Mouse (Mus musculus) limb, embryonic 13.5 days (tissue): ENCODE results near the gene Mad1l1. TPM values are rescaled to one million over a fixed set of nuclear protein-coding genes. Genes with fewer than 3 reads are reported as not detected.

Source experiments
- polyA plus RNA-seq: library from polyadenylated mRNA; unstranded; fragments of >200 nt; fragmentation: Nextera tagmentation; extraction: Ambion mirVana; gene quantifications from 2 replicates; pipeline ENCODE4 v1.2.1, GENCODE M21; 2015

The Mad1l1 gene
- polyA plus RNA-seq, 1 experiment from 2014 or later: 52.6 TPM

Other genes starting within 250 kb of the Mad1l1 start
- 45.8 and 46.6 TPM in 2 replicates for gene Nudt1, start 104 bp upstream of the Mad1l1 start, polyA plus RNA-seq
- gene Mrm2, start 10.3 kb upstream of the Mad1l1 start, polyA plus RNA-seq: 23.2 and 24.1 TPM in 2 replicates
- 23.7 and 25.8 TPM in 2 replicates for gene Snx8, start 67.7 kb upstream of the Mad1l1 start, polyA plus RNA-seq
- 101 and 111 TPM in 2 replicates for gene Eif3b, start 97.8 kb upstream of the Mad1l1 start, polyA plus RNA-seq
- gene Gm4869, start 124.1 kb upstream of the Mad1l1 start, polyA plus RNA-seq: not detected in 2 replicates
- gene Chst12, start 184.0 kb upstream of the Mad1l1 start, polyA plus RNA-seq: 20.4 and 21.2 TPM in 2 replicates
- gene Grifin, start 243.5 kb upstream of the Mad1l1 start, polyA plus RNA-seq: not detected in 2 replicates